Mouse (Mus musculus) small intestine, adult 2 months (tissue): ENCODE data around the gene Zfp579.

ENCODE experiments used
- CTCF ChIP-seq: fragments of 200-500 bp; IDR thresholded peaks from 2 replicates; pipeline ENCODE4 v1.5.1; 2012; ENCODE audit warnings: low read depth, mild to moderate bottlenecking, control low read depth, inconsistent platforms, low read length, moderate library complexity, mixed read lengths; ENCODE audit not compliant: insufficient replicate concordance, insufficient read length; ENCODE audit errors: extremely low read depth
- POLR2A ChIP-seq: fragments of 200-500 bp; IDR thresholded peaks from 2 replicates; pipeline ENCODE4 v1.6.1; 2012; ENCODE audit warnings: low read depth, mild to moderate bottlenecking, control low read depth, inconsistent platforms, low read length, moderate library complexity

DNA sequence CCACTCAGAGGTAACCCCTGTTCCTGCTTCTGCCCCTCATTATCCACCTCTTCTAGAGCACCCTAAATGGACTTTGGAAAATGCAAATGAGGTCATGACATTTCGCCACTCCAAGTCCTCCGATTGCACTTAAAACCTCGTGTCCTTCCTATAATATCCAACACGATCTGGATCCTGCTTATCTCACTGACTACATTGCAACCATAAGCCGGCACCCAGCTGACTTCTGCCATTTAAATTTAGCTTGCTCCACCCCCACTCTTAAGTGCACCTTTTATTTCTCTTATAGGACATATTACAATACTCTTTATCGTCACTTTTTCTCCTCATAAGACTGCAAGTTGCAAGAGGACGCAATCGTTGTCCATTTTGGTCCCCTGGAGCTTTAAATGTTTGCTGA, 41.5 kb upstream of the Zfp579 start:
- TF ChIP-seq CTCF: no peak
- no peak for TF ChIP-seq POLR2A
